Mouse (Mus musculus): ENCODE measurements around the gene Zkscan16.
A peak's percentile ranks its signal among the peaks of the same experiment; 100 is the strongest.

Gene Zkscan16

DNA sequence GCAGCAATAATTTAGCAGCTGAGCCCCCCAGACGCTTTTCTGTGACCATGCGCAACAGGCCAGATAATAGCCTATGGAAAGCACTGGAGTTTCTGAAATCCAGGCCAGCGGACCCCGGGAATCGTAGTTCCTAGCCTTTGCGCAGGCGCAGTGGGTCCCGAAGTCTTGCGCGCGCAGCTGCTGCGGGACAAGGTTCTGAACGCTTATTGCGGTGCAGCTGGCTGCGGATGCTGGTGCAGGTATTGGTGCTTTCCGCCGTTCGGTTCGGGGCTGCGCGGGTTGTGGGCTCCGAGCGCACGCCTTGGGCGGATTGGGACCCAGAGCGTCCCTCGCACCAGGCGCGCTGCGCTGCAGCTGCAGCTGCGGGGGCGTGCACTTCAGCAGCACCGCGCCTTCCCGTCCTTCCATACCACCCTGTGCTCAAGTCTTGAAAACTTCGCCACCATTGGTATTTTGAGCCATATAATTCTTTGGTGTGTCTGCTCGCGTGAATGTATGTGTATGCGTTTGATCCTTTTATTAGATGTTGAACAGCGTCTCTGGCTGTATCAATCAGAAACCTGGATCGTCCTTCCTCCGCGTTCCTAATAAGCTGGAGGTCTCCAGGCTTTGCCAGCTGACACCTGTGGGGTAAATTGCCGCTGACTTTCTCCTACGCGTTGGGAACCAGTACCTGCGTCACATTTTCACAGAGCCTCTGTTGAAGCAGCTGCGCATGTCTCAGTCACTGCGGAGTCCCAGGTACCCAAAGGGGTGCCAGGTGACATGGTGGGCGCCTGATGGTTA, at the start of gene Zkscan16:
Zkscan16 (plus strand) TSS at position 209 of the 786 bp plus-strand sequence.
- DNase-seq, result peak; percentile 96

DNA sequence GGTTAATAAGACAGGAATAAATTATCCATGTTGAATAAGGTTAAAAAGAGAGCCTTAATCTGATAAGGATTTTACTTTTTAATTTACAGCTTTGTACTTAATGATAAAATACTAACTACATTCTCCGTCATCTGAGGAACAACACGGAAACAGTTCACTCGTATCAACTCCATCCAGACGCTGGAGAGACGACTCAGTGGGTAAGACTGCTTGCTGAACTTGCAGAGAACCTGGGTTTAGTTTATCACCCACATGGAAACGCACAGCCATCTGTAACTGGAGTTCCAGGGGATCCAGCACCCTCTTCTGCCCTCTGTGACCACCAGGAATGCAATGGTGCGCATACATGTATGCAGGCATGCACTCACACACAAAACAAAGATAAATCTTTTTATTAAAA, 49.0 kb upstream of the Zkscan16 start:
- no peak for DNase-seq

DNA sequence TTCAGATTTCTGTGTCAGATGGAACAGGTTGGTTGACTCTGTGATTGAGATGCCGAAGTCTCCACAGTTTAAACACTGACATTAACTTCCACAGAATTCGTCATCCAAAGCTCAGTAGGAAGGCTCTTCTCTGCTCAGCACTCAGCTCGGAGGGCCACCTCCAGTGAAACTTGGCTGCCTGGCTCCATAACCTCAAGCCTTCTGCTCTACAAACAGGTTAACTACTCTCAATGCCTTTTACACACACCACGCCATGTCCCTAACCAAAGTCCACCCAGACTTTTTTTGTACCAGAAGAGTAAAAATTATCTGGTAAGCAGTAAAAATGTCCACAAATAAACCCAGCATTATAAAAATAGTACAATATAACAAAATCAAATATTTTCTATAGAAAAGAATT, 46.0 kb upstream of the Zkscan16 start:
- DNase-seq, result no peak

DNA sequence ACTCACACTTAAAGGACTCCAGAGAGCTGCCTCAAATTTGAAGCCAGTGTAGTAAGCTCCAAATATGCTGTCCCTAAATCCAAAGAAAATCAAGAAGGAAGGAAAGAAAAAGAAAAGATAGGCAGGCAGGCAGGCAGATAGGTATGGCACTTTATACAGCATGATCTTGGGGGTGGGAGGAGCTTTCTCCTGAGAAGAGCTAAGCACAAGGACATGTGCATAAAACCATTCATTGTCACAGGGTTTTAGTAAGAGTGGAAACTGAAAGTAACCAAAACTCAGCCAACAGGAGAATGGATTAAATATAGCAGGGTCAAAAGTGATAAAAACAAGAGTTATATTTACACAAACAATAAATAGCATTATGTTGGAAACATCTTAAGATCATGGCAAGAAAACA, 45.1 kb upstream of the Zkscan16 start:
- DNase-seq, result no peak

DNA sequence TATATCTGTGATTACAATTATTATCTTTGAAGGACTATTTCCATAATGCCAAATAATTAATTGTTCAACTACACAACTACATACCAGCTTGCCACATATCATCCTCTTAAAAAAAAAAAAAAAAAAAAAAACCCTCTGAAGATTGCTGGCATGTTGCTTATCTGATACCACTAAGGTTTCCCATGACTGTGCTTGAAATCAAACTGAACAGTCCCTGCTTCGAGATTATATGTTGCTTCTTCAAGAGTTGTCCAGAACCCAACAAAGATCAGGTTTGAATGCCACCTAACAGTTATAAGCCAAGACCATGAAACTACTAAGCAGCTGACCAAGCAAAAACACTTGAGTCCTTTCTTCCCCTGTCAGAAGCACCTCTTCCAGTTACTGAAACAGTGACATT, 36.0 kb upstream of the Zkscan16 start:
- DNase-seq, result no peak

DNA sequence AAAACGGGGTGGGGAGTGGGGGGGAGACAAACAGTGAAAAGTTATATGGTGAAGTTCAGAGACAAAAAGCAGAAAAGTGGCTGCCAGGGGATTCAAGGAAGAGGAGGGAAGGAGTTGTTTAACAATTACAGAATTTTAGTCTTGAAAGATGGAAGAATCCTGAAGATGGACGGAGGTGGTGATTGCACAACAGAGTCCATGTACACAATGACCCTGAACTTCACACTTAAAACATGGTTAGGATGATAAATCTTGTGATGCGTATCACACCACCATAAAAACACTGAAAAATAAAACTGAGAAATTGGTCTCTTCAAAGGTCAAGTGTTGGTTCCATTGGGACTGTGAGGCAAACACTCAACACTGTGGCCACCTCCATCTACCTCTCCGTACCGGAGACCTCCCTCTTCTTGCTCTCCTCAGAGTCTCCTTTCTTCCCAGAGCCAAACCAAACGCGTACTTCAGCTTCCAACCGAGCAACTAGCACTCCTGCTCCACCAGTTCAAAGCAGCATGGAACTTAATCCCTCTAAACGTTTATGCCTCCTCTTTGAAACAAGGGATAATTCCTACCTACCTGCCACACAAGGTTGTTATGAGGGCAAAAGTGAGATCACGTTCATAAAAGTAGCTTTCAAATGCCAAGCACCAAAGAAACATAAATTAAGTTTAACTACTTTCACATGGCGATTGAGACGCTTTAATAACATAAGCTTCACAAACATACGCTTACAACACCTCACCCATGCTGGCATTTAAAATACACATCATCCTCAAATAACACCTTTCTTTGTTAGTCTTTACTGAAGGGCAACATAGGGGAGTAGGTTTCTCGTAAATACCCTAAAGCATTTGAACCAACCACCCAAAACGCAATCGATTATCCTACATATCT, 33.0 kb upstream of the Zkscan16 start:
- no peak for DNase-seq

DNA sequence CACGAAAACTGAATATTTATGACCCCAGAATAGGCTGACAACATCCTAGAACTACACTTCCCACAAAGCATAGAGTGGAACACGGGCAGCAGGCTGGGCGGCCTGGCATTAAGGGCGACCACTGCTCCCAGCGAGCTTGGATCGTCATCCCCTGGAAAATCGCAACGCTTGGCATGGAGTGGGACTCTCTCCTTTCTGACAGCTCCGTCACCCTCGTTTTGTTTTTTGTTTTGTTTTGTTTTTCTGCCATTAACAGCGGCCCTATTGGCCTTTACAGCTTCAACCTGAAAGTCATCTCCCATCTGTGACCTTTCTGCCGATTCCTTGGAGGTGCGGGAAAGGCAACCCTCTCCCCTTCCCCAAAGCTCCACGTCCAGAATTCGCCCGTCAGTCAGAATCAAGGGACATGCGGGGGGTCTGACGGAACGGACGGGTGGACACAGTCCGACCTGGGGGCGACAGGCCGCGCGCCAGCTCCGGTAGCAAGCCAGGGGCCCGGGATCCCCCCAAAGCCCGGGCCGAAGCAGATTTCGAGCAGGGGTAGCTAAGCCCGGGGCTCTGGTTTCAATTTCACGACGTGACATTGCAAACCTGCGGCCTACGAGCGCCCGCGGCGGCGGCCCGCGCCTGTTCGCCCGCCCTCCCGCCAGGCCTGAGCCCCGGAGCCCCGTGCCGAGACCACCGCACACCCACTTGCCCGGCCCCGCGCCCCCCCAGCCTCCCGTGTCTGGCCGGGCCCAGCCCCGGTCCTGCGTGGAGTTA, 32.2 kb upstream of the Zkscan16 start:
- DNase-seq, result peak; percentile 96

DNA sequence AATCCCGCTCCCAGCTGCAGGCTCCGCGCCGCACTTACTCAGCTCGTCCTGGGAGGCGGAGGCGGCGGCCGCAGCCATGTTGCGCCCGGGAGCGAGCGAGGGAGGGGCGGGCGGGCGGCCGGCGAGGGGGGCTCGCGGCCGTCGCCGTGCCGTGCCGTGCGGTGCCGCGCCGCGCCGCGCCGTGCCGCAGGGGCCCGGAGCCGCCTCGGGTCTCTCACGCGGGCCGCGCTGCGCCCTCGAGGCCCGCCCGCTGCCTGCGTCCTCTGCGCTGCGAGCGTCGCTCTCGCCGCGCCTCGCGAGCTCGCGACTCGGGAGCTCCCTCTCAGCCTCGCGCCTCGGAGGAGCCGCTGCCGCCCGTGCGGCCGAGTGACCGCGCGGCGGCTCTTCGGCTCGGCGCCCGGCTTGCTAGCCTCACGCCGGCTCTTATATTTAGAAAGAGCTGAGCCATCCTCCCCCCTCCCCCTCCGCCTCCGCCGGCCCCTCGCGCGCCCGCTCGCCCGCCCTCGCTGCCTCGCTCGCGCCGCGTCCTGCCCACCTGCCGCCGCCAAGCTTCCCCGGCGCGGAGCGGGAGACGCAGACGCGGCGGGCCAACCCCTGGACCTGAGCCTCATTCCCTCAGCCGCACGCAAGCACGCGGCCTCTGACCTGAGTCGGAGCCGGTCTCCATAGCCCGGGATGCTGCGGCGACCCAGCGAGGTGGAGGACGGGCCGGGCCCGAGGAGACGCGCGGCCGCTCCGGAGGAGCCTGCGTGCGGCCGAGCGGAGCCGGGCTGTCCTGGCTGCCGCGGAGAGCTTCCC, 31.4 kb upstream of the Zkscan16 start:
- DNase-seq, result peak; percentile 97

DNA sequence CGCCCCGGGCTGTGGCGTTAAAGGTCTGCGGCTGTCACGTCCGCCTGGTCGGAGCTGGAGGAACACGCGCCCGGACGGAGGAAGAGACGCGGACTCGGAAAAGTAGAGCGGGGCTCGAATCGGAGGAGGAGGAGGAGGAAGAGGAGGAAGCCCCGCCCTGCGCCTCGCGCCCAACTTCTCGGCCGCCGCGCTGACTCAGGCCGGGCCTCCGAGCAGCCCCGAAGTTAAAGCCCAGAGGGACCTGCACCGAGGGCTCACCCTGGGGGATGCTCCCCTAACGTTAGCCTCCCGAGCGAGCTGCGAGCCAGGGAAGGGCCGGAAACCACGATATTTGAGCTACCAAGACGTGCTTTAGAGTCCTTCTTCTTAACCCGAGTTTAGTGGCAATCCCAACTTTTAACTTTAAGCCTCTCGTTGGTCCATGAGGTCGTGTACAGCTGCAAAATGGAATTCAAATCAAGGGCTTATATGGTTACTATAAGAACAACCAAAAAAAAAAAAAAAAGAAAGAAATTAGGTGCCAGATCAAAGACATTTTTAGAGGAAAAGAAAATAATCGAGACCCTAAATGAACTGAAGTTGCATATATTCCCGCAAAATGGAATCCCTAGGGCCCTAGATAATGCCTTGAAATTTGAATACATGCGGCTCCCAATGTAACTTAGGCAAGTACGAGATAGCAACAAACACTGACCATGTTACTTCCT, 30.6 kb upstream of the Zkscan16 start, which contains the start of gene Ecpas:
Ecpas (minus strand) TSS at position 121 of the 707 bp plus-strand sequence.
- peak; percentile 98 for DNase-seq

DNA sequence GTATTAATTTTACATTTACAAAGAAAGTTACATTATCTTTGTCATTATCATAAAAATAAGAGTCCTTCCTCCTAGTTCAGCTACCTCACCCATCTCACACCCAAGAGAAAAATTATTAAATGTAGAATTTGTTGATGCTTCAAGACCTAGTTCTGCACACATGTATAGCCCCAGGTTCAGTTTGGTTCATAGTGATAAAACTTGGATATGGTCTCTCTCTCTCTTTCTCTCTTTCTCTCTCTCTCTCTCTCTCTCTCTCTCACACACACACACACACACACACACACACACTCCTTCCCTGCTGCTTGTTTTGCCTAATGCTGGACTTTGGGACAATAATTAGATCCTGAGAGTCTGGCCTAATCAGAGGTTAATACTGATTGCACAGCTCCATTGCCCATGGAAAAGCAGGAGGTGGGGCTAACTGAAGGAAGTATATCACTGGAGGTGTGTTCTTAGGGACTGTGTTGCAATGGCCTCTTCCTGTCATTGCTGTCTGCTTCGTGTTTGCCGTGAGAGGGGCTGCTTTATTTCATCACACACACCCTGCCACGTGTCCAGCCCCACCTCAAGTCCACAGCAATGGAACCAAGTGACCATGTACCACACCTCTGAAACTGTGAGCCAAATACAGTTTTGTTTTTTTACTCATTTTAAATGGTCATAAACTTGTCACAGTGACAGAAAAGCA, 29.9 kb upstream of the Zkscan16 start:
- no peak for DNase-seq

DNA sequence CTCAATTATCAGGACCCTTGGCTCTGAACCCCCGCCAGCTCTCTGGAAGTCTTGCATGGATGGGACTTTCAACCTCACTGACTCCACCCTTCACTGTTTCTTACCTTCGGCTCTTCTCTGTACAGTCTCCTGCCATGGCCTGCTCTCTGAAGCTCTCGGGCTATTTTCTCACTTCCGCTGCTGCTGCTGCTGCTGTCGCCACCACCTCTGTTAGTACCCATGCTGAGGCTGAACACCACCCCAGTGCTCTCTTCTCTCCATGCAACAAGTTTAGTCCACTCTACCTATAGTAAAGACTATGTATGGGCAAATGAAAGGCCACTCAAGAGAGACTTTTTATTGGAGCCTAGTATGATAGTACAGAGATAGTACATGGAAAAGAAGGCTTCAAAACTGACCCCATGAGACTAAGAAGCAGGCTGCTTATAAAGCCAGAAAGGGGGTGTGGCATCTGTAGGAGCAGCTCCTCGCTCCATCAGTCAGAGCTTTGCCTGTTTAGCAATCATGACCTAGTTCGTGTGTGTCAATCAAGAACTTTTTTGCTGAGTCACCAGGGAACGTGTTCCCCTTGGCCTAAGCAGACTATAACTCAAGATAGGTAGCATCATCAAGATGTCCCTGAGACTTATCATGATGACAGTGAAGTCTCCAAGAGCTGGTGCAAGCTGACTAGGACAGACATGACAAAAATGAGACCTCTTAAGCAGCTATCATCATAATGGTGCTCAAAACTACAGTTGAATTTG, 28.2 kb upstream of the Zkscan16 start:
- DNase-seq, result no peak

DNA sequence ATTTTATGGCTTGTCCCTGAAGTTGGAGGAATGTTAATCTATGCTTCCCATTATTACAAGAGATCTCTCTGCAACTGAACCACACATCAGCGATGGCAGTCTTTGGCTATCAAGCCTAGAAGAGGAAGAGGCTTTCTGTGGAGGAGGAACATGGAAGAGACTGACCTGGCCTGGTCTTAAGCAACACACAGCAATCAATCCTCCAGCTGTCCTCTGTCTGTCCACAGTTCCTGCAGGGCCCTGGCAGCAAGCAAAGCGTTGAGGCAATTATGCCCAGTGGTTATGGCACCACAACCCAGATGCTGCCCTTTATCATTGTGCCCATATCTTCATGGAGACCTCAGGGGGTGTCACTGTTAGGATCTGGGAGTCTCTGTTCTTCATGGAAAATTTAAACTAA, 19.5 kb upstream of the Zkscan16 start:
- DNase-seq, result peak; percentile 24

DNA sequence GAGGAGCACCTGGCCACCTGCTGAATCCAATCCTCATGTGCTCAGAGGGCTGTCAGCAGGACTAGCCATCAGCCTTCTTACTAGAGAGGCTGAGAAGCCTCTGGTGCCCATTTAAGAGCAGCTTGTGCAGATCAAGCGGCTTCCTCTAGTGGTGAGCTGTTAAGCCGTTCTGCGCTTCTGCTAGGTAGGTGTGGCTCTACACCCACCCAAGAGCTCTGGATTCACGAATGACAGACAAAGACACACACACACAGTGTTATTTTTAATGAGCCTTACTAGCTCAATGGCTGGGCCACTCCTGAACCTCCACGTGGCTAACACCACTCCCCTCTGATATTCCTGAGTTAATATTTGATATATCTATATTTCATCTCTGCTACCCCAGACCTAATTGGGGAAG, 17.8 kb upstream of the Zkscan16 start:
- peak; percentile 64 for DNase-seq

DNA sequence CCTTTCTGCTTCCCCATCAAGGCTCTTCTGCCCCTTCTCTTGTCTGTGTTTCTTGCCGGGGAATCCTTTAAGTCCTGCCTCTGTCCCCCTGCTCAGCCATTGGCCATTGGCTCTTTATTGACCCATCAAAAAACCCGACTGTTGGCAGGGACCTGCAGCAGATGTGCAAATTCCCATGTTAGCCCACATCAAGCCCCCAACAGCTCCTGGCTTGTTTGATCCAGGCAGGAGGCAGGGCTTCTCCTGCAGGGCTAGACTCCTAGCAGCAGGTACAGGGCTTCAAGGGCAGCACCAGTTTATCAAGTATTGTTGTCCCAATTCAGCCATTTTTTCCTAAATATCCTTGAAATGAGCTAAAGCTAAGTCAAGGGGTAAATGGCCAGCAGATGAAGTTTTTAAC, 17.3 kb upstream of the Zkscan16 start:
- peak; percentile 48 for DNase-seq

DNA sequence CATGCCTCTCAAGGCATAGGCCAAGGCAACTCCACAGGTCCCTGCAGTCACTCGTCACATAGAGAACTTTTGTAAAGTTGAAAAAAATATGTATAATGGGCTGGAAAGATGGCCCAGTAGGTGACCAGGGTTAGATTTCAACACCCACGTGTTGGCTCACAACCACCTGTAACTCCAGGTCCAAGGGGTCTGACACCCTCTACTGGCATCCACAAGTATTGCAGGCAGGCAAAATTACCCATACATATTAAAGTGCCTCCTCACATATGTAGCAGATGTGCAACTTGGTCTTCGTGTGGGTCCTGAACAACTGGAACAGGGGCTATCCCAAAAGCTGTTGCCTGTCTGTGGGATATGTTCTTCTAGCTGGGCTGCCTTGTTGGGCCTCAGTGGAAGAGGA, 15.8 kb upstream of the Zkscan16 start:
- DNase-seq, result peak; percentile 41

DNA sequence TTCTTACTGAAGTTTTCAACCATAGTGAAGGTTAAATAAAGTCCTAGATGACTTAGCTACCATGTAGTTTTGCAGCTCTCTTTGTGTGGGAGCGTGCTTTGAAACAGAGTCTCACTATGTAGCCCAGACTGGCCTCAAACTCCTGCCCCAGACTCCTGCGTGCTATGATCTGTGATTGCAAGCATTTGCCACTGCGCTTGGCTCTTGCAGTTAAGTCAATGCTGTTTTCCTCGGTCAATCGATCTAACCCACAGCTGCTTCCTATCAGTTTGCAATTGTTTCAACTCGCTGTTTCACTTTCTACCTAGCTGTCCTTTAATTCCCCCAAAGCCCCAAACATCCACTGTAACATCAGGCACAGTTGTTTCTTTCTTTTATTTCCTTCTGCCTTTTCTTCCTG, 10.9 kb upstream of the Zkscan16 start:
- DNase-seq, result peak; percentile 85

DNA sequence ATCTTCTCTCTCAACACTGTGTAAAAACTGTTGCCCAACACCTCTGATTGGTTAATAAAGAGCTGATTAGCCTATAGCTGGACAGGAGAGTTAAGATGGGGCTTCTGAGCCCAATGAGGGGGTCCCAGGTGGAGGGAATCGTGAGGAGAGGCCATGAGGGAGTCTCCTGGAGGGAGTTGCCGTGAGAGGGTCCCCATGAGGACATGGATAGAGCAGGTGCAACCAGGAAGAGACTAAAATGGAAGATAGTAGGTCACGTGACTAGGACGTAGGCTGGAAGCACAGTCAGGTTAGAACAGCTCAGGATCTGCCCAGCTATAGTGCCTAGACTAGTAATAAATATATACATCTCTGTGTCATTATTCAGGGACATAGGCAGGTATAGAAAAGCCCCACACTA, 9.1 kb upstream of the Zkscan16 start:
- peak; percentile 88 for DNase-seq

DNA sequence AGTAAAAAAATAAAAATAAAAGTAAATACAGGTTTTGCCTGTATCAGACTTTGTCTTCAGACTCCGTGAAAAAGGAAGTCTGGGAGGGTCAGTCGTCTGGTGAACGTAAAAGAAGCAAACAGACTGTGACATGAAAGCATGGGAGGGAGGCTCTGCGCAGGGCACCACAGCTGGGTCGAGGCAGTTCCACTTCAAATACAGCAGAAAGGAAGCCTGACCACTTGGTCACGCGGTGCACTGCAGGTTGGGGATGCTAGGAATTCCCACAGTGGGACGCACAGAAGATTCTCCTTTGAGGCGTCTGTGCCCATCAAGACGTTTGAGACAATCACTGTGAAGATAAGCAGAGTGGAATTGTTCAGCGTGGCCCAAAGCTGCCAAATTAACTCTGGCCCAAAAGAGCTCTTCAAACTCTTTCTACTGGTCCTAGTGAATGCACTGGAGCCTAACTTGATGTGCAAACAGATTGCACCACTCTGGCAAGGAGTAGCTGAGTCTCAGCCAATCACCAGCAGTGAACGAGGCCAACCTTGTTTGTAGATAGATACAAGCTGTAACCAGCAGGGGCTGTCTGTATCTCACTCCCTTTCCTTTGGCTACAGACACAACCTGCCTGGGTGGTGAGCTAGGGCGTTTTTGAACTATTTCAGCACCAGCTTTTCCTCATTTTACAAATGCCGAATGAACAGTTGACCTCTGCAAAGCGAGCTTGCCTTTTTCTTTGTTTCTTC, 8.5 kb upstream of the Zkscan16 start:
- peak; percentile 97 for DNase-seq

DNA sequence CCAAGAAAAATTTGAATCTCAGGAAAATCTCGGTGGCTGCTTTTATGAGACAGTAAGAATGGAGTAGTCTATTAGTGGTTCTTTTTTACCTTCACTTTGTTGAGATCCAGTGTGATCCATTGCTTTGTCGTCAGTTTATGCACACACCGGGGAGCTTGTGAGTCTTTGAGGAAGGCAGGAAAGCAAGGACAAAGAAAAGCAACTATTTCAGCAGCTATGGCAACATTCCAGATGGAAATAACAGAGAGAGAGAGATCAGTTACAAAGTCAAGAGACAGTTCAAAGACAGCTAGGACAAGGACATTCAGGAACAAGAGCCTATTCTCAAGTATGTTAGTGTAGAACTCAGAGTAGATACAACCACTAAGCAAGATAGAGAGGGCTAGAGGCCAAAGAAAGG, 7.6 kb upstream of the Zkscan16 start:
- DNase-seq, result peak; percentile 42

DNA sequence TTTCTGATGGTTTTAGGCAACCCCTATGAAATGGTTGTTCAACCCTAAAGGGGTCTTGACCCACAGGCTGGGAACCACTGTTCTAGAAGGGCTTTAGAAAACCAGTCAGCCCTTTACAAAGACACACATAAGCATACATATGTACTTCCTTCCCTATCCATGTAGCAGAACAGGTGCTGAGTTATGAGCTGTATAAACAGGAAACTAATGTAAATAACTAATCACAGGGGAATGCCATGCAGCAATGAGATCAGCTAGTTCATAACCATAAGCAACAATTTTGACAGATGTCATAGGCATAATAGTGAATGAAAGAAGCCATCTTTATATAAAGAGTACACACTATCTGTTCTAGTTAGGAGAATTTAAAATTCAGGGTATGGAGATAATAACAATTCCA, 1.8 kb upstream of the Zkscan16 start:
- no peak for DNase-seq
